Mouse (Mus musculus) intestine, postnatal 0 days (tissue): ENCODE results near the gene Ubr1. TPM values are rescaled to one million over a fixed set of nuclear protein-coding genes. Genes with fewer than 3 reads are reported as not detected.
A peak's percentile ranks its signal among the peaks of the same experiment; 100 is the strongest.
"Not testable (repeated sequence)": the region's sequence is repeated elsewhere in the genome, so short reads cannot be mapped to it uniquely, and the experiment has no call there.

Experiments
- ATAC-seq: fragments of 200-750 bp; cut with Nextera tagmentation; 2 replicates; pipeline ENCODE4 v1.8.0; 2017; ENCODE audit warnings: mild to moderate bottlenecking, moderate TSS enrichment, moderate library complexity
- H3K27ac ChIP-seq: fragments of 300-500 bp; sonication (generic); 2 replicates; pipeline ENCODE4 v1.5.1; 2014; ENCODE audit warnings: mild to moderate bottlenecking, low read depth, low read length, moderate library complexity
- H3K27me3 ChIP-seq: fragments of 300-500 bp; sonication (generic); replicated peaks from 2 replicates; pipeline ENCODE4 v1.6.1; 2014; ENCODE audit warnings: low read length, mixed read lengths; ENCODE audit not compliant: control insufficient read depth, insufficient read depth
- H3K36me3 ChIP-seq: fragments of 300-500 bp; sonication (generic); 2 replicates; pipeline ENCODE4 v1.6.1; 2014; ENCODE audit warnings: mild to moderate bottlenecking, moderate library complexity; ENCODE audit not compliant: control insufficient read depth, insufficient read depth
- H3K4me1 ChIP-seq: fragments of 300-500 bp; sonication (generic); replicated peaks from 2 replicates; pipeline ENCODE4 v1.6.1; 2014; ENCODE audit warnings: antibody characterized with exemption, low read length, mixed read lengths; ENCODE audit not compliant: control insufficient read depth, insufficient read depth
- H3K4me2 ChIP-seq: fragments of 300-500 bp; sonication (generic); replicated peaks from 2 replicates; pipeline ENCODE4 v1.6.1; 2014; ENCODE audit warnings: low read depth, mild to moderate bottlenecking, moderate library complexity
- H3K4me3 ChIP-seq: fragments of 300-500 bp; sonication (generic); 2 replicates; pipeline ENCODE4 v1.5.1; 2014; ENCODE audit warnings: low read depth, low read length
- H3K9ac ChIP-seq: fragments of 300-500 bp; sonication (generic); 2 replicates; pipeline ENCODE4 v1.6.1; 2014; ENCODE audit warnings: mild to moderate bottlenecking, low read depth, low read length
- H3K9me3 ChIP-seq: fragments of 300-500 bp; sonication (generic); 2 replicates; pipeline ENCODE4 v1.6.1; 2016; ENCODE audit warnings: mixed run types; ENCODE audit not compliant: control insufficient read depth
- CTCF ChIP-seq: sonication (generic); IDR thresholded peaks from 2 replicates; pipeline ENCODE4 v1.5.1; 2016; ENCODE audit warnings: low read depth, mild to moderate bottlenecking, control low read depth, antibody characterized with exemption, moderate library complexity
- WGBS: fragments of 180-500 bp; shearing (Covaris S2); extraction: QIAGEN DNeasy Blood & Tissue Kit; methylation state at CpG from one replicate; pipeline ENCODE4 v1.1.7; 2014; 5-methylcytosine and 5-hydroxymethylcytosine counted together
- polyA plus RNA-seq: library from polyadenylated mRNA; unstranded; fragments of >200 nt; fragmentation: Nextera tagmentation; extraction: Ambion mirVana; gene quantifications from 2 replicates; pipeline ENCODE4 v1.2.1, GENCODE M21; 2015

The Ubr1 gene
- polyA plus RNA-seq, 1 experiment from 2014 or later: 6.5 TPM

DNA sequence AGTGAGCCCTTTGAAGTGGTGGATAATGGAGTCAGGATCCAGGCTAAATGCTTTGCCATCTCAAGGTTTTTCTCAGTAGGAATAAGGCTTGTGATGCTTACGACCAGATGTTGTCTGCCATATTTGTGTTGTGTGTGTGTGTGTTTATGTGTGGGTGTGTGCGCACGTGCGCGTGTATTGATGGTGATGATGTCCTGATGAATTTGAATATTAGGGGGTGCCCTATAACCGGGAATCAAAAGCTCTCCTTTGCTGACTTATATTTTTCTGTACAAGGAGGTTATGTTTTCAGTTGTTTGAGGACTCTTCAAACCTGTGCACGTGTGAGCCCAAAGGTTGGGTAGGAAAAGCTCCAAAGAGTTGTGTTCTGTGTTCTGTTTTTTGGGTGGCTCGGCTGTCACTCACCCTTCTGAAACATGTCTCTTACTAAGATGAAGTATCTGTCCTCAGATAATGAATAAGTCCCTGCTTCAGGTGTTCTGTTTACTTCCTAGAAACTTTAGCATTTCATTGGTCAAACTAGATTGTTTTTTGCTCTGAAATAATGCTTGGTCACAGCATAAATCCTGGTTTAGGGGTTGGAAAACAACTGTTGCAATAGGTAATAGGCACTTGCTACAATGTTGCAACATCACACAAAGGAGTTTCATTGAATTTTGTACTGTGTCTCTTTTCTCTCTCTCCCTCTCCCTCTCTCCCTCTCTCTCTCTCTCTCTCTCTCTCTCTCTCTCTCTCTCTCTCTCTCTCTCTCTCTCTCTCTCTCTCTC lies 7.6 kb upstream of the Ubr1 start:
- no peak overlapping the region for H3K9ac ChIP-seq
- no peaks in the 10 kb centered on the region for H3K36me3 ChIP-seq
- peak overlapping the region; percentile 94 for H3K4me2 ChIP-seq
- peak overlapping the region; percentile 85 for H3K4me3 ChIP-seq
- 86% methylated on average over 8 of the region's 8 CpGs for WGBS
- H3K27me3 ChIP-seq: no peaks in the 10 kb centered on the region
- no peaks in the 10 kb centered on the region for H3K9me3 ChIP-seq
- ATAC-seq: no peak
- no peaks in the 10 kb centered on the region for H3K4me1 ChIP-seq
- H3K27ac ChIP-seq: 0 out of 2 replicates have a peak overlapping the region, but pooled peaks have one; percentile 96
- no peak for TF ChIP-seq CTCF

DNA sequence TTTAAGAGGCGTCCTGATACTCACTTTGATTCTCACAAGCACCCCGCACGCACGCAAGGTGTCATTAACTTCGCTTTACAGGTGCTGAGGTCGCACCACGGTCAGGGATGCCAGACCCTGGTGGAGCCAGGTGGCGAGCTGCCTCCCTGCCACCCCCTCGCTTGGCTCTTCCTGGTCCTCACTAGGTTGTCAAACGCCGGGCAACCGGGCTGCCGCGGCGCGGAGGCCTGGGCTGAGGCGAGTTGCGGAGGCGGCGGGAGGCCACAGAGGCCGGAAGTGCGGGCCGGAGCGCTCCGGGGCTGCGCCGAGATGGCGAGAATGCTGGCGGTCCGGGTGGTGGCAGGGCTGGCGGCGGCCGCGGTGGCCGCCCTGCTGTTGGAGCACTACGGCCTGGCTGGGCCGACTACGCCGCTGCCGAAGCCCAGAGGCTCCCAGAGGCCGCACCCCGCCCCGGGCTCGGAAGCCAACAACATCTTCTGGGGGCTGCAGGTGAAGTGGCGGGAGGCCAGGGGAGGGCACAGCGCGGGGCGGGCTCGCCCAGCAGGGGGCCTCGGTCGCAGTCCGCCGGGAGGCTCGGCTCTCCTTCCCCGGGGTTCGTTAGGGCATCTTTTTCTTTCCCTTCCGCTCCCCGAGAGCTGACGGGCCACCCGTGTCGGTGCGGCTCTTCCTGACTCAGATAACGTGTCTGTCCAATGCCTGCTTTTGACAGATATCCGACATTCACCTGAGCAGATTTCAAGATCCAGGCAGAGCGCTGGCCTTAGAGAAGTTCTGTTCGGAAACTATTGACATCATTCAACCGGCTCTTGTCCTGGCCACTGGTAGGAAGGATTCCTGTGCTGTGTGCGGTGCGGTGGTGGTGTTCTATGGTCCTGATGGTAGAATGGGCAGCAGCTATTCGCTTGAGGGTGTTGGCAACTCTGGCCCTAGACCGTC lies 6.7 kb upstream of the Ubr1 start, which contains the start of gene Tmem62:
Gene Tmem62, plus strand, starts transcription at position 28 of the 936 bp plus-strand sequence.
- Histone ChIP-seq H3K4me1 (no peaks in the 10 kb centered on the region), H3K27ac (peak within 1 kb of the TSS; percentile 96), H3K36me3 (no peaks in the 10 kb centered on the region), H3K27me3 (no peaks in the 10 kb centered on the region), H3K9me3 (no peaks in the 10 kb centered on the region), H3K4me2 (peak within 1 kb of the TSS; percentile 94), H3K9ac (peak within 1 kb of the TSS; percentile 92), H3K4me3 (peak within 1 kb of the TSS; percentile 85)
- 2% methylated on average over 67 of the region's 71 CpGs for WGBS
- peak; percentile 78 for ATAC-seq
- peak; percentile 69 for TF ChIP-seq CTCF

DNA sequence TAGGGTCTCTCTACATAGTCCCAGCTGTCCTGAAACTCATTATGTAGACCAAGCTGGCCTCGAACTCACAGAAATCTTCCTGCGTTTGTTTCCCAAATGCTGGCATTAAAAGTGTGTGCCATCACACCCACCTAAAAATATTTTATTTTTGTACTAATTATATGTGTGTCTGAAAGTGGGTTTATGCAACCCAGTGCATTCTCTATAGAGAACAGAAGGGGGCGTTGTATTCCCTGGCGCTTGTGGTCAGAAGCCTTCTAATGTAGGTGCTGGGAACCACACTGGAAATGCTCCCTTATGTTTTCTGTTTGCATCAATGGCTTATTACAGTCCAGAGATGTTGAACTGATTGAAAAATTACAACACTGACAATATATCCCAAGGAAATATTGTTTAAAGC lies 5.8 kb upstream of the Ubr1 start:
- Histone ChIP-seq H3K9ac (no peak overlapping the region), H3K27ac (no peak overlapping the region), H3K4me1 (no peaks in the 10 kb centered on the region), H3K27me3 (no peaks in the 10 kb centered on the region), H3K36me3 (no peaks in the 10 kb centered on the region), H3K9me3 (no peaks in the 10 kb centered on the region), H3K4me3 (peak overlapping the region; percentile 85; the same call in 1 of the 2 replicates), H3K4me2 (peak overlapping the region; percentile 94)
- 56% methylated on average over 4 of the region's 4 CpGs for WGBS
- ATAC-seq: no peak
- peak; percentile 60 for TF ChIP-seq CTCF

DNA sequence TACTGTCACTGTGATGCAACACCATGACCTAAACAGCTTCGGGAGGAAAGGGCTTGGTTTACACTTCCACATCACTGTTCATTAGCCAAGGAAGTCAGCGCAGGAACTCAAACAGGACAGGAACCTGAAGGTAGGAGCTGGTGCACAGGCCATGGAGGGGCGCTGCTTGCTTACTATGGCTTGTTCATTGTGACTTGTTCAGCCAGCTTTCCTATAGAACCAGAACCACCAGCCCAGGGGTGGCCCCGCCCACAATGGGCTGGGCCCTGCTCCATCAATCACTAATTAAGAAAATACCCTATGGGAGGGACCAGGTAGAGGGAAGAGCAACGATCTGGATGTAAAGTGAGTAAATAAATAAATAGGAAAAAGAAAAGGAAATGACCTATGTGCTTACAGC lies 2.4 kb upstream of the Ubr1 start:
- no peak for ATAC-seq
- Histone ChIP-seq H3K27ac (no peak overlapping the region), H3K9me3 (no peaks in the 10 kb centered on the region), H3K9ac (no peak overlapping the region), H3K36me3 (no peaks in the 10 kb centered on the region), H3K27me3 (no peaks in the 10 kb centered on the region), H3K4me1 (0 out of 2 replicates have a peak, but pooled peaks cover 6% of the 10 kb centered on the region), H3K4me3 (no peak overlapping the region), H3K4me2 (peak overlapping the region; percentile 40)
- peak; percentile 43 for TF ChIP-seq CTCF
- 17% methylated on average over 5 of the region's 5 CpGs for WGBS

DNA sequence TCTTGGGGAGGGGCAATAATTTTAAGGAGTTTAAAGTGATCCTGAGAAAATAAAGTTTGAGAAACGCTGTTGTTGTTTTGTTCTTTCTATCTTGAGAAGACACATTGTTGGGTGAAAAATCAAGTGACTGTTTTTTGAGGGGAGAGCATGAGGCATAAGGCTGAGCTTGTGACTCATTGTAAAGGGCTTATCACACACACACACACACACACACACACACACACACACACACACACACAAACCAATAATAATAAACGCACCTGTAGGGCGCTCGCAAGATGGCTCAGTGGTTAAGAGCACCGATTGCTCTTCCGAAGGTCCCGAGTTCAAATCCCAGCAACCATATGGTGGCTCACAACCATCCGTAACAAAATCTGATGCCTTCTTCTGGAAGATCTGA lies 1.7 kb upstream of the Ubr1 start:
- H3K27ac ChIP-seq, H3K9ac ChIP-seq, H3K4me1 ChIP-seq, H3K36me3 ChIP-seq, H3K4me3 ChIP-seq, H3K27me3 ChIP-seq, H3K9me3 ChIP-seq, H3K4me2 ChIP-seq, ATAC-seq: not testable (repeated sequence)
- WGBS: 93% methylated on average over 8 of the region's 8 CpGs

DNA sequence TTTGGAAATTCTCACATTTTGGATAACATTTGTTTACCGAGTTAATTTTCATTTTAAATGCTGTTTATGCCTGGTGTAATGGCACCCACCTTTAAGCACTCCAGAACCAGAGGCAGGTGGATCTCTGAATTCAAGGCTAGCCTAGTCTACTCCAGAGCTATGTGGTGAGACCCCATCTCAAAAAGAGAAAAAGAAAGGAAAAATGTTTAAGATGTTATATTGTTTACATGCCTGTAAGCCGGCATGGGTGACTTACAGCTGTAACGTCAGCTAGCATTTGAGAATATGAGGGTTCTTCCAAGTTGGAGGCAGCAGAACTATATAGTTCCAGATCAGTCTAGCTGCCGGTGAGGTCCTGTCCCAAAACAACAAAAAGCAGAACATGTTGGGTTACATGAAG lies 1.3 kb upstream of the Ubr1 start:
- no peak for ATAC-seq
- H3K27me3 ChIP-seq: no peaks in the 10 kb centered on the region
- no peak overlapping the region for H3K4me3 ChIP-seq
- H3K36me3 ChIP-seq: no peaks in the 10 kb centered on the region
- no peaks in the 10 kb centered on the region for H3K9me3 ChIP-seq
- H3K27ac ChIP-seq: no peak overlapping the region
- TF ChIP-seq CTCF: no peak
- H3K9ac ChIP-seq: no peak overlapping the region
- H3K4me2 ChIP-seq: no peak overlapping the region
- 0 out of 2 replicates have a peak, but pooled peaks cover 6% of the 10 kb centered on the region for H3K4me1 ChIP-seq
- 81% methylated on average over 4 of the region's 4 CpGs for WGBS
